Mouse (Mus musculus) liver, embryonic 14.5 days (tissue): ENCODE results near the gene Fam228b. TPM values are rescaled to one million over a fixed set of nuclear protein-coding genes. Genes with fewer than 3 reads are reported as not detected.

Experiments
- ATAC-seq: fragments of 200-750 bp; cut with Nextera tagmentation; 2 replicates; pipeline ENCODE4 v1.8.0; 2017; ENCODE audit warnings: moderate number of reproducible peaks, mild to moderate bottlenecking, moderate library complexity; ENCODE audit not compliant: insufficient read depth
- DNase-seq, 3 experiments: peaks; one replicate each; pipeline ENCODE4 v3.0.0-alpha.2; 2012 to 2013; ENCODE audit warnings: low read depth in 3 of 3, low spot score in 3 of 3
- H3K27ac ChIP-seq: fragments of 300-500 bp; sonication (generic); 2 replicates; pipeline ENCODE4 v1.5.1; 2014; ENCODE audit warnings: moderate library complexity, mild to moderate bottlenecking, control low read depth, inconsistent platforms
- H3K27me3 ChIP-seq: fragments of 300-500 bp; sonication (generic); 2 replicates; pipeline ENCODE4 v1.6.1; 2014; ENCODE audit warnings: mild to moderate bottlenecking, low read length, moderate library complexity; ENCODE audit not compliant: control insufficient read depth, insufficient read depth
- H3K36me3 ChIP-seq: fragments of 300-500 bp; sonication (generic); replicated peaks from 2 replicates; pipeline ENCODE4 v1.6.1; 2014; ENCODE audit warnings: low read depth; ENCODE audit not compliant: control insufficient read depth, insufficient read depth
- H3K4me1 ChIP-seq, 2 experiments: fragments of 200-500 bp in 1 of 2; fragments of 300-500 bp in 1 of 2; sonication (generic) in 1 of 2; replicated peaks; 2 replicates each; pipeline ENCODE4 v1.6.1; 2012 to 2014; ENCODE audit warnings: antibody characterized with exemption in 1 of 2, inconsistent platforms in 1 of 2, low read length in 1 of 2; ENCODE audit not compliant: control insufficient read depth in 2 of 2, insufficient read depth in 2 of 2
- H3K4me2 ChIP-seq: fragments of 300-500 bp; sonication (generic); 2 replicates; pipeline ENCODE4 v1.6.1; 2014; ENCODE audit warnings: low read depth, mild to moderate bottlenecking, control low read depth, moderate library complexity
- H3K4me3 ChIP-seq, 2 experiments: fragments of 200-500 bp in 1 of 2; fragments of 300-500 bp in 1 of 2; sonication (generic) in 1 of 2; 2 replicates each; pipeline ENCODE4 v1.5.1; 2012 to 2014; ENCODE audit warnings: low read depth in 2 of 2, low read length in 2 of 2, mild to moderate bottlenecking in 2 of 2, control low read depth in 1 of 2, inconsistent platforms in 1 of 2, moderate library complexity in 1 of 2; ENCODE audit not compliant: insufficient read depth in 1 of 2
- H3K9ac ChIP-seq: fragments of 300-500 bp; sonication (generic); replicated peaks from 2 replicates; pipeline ENCODE4 v1.6.1; 2014; ENCODE audit warnings: mild to moderate bottlenecking, control low read depth, moderate library complexity
- H3K9me3 ChIP-seq: fragments of 300-500 bp; sonication (generic); 2 replicates; pipeline ENCODE4 v1.6.1; 2016; ENCODE audit warnings: low read length, mixed read lengths; ENCODE audit not compliant: control insufficient read depth
- CTCF ChIP-seq: IDR thresholded peaks from 2 replicates; pipeline ENCODE4 v1.5.1; 2016; ENCODE audit warnings: antibody characterized with exemption, low read depth, control low read depth
- EP300 ChIP-seq: IDR thresholded peaks from 2 replicates; pipeline ENCODE4 v1.6.1; 2016; ENCODE audit warnings: antibody characterized with exemption, low read depth
- WGBS: fragments of 180-500 bp; shearing (Covaris S2); extraction: QIAGEN DNeasy Blood & Tissue Kit; methylation state at CpG from one replicate; pipeline ENCODE4 v1.1.7; 2014; ENCODE audit not compliant: insufficient replicate concordance; 5-methylcytosine and 5-hydroxymethylcytosine counted together
- polyA plus RNA-seq, 2 experiments: library from polyadenylated mRNA; depleted of rRNA in 1 of 2; stranded (reverse) in 1 of 2; unstranded in 1 of 2; fragments of >200 nt; fragmentation: Nextera tagmentation in 1 of 2; extraction: Ambion mirVana in 1 of 2; gene quantifications; 2 replicates each; pipeline versions ENCODE4 v1.2.1 to v1.2.3; 2012 to 2014

Gene Fam228b
- polyA plus RNA-seq (2012; rRNA removed) (0.37 and 0.73 TPM in 2 replicates), polyA plus RNA-seq (2014; fragmentation: Nextera tagmentation; extraction: Ambion mirVana) (0.33 and 1.0 TPM in 2 replicates)

DNA sequence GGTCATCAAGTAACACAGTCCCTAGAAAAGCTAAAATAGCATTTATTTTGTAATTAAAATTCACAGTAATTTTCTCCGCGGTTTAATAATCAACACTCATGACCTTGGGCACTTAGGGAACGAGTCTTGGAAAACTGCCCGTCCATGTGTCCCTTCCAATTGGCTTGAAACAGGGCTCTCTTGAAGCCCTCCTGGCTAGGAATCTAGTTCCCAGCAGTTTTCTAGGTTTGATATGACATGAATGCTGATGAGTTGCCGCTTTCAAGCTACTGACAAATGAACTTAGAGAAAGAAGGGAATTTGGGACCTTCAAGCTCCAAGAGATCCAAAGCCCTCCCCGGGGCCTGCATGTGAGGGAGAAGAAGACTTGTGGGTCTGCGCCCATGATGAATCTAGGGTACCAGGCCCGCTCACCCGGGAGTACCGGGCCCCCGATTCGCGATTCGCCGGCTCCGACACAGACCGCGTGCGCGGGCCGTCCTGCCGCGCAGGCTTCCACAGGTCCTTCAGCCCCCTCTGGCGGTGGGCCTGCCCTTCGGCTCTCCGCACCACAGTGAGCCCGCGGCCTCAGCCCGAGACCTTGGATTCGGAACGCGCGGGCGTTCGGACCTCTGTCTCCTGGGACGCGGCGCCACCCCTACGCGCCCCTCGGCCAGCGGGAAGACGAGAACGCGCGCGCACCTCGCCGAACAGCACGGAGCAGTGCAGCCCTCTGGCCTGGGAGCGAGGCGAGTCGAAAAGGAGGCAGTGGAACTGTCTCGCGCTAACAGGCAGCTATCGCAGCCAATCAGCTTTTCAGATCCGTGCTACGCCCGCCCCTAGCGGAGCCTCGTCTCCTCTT is at the start of gene Fam228b, which contains the start of gene Pfn4:
Gene Fam228b, minus strand, starts transcription at position 776 of the 841 bp plus-strand sequence.
Gene Pfn4, plus strand, starts transcription at position 531 of the 841 bp plus-strand sequence.
- peak within 1 kb of the TSS; percentile 71 for H3K9ac ChIP-seq
- H3K27me3 ChIP-seq, result no peaks in the 10 kb centered on the region
- H3K36me3 ChIP-seq, result no peaks in the 10 kb centered on the region
- peak within 1 kb of the TSS; percentile 63 to 70 for H3K4me3 ChIP-seq
- ATAC-seq (peak; percentile 98), DNase-seq (peak; percentile 73 to 79 (median 73))
- WGBS, result 4% methylated on average over 61 of the region's 61 CpGs
- H3K4me1 ChIP-seq, result peaks cover 0 to 7% of the 10 kb centered on the region in 2 experiments; a peak in 1 of 4 replicates
- no peaks in the 10 kb centered on the region for H3K9me3 ChIP-seq
- TF ChIP-seq CTCF (peak; percentile 93), EP300 (no peak)
- H3K27ac ChIP-seq, result no peak within 1 kb of the TSS
- peak within 1 kb of the TSS; percentile 73 for H3K4me2 ChIP-seq

DNA sequence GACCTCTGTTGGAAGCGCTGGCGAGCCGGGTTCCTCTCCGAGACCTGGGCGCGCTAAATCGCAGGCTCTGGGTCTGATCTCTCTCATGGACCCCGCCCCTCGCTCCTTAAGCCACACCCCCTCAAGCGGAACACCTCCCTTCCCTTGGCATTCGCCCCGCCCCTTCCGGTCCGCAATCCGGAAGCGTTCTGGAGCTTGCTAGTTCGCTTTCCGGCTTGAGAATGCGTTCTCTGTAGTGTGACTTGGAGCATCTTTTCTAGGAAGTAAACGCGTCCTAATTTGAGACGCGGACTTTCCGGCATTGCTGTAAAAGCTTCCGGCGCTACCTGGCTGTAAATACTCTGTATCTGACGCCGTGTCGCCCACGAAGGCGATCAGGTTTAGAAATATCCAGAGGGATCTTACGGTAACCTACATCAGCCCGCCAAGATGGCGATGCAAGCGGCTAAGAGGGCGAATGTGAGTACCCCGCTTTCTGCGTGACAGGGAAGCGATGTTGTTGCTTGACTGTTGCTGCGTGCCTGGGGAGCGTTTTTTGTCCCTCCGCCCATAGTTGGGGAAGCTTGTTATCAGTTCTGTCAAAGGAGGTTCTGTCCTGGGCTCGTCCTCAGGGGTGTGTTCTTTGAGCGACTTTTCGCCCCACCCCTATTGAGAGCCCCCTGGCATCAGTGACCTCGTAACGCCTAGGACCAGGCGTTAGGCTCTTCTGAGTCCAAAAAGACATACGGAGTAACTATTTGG is 48.5 kb upstream of the Fam228b start, which contains the start of gene Sf3b6:
Gene Sf3b6, plus strand, starts transcription at position 184 of the 741 bp plus-strand sequence.
- Histone ChIP-seq H3K36me3 (peaks cover 14% of the 10 kb centered on the region), H3K4me3 (peak within 1 kb of the TSS; percentile 76 to 97), H3K4me1 (peaks cover 12 to 15% of the 10 kb centered on the region in 2 experiments), H3K27me3 (no peaks in the 10 kb centered on the region), H3K27ac (peak within 1 kb of the TSS; percentile 68), H3K9me3 (no peaks in the 10 kb centered on the region), H3K4me2 (peak within 1 kb of the TSS; percentile 76), H3K9ac (peak within 1 kb of the TSS; percentile 75)
- DNase-seq (peak; percentile 96 to 97 (median 97)), ATAC-seq (peak; percentile 99)
- TF ChIP-seq EP300, result no peak
- TF ChIP-seq CTCF, result no peak
- WGBS, result under 1% methylated on average over 49 of the region's 49 CpGs

DNA sequence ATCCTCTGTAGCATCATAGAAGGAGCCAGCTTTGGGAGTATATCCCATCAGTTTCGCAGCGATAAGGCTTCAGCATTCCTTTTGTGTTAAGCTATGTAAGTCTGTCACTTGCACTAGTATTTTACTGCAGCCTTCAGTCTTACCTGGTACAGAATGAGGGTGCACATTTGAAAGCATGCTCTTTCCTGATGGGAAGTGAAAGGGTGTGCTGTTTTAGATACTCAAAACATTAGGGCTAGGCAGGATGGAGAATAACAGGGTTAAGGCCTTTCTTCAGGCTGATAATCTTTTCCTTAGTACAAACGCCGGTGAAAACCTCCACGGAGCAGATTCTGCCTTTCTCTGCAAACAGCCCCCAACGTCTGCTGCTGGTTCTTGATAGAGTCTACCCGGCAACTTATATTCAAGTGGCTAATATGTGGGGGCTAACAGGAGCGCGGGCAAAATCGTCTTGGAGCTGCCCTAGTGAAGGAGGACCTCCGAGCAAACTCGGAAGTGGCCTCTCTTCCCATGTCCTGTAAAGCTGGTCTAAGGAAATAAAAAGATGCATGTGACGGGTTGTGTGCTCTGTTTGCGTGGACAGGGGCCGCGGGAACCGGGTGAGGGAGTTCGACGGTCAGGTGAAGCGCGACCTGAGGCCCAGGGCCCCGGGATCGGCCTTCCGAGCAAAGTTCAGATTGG is 47.8 kb upstream of the Fam228b start:
- 7% methylated on average over 24 of the region's 24 CpGs for WGBS

DNA sequence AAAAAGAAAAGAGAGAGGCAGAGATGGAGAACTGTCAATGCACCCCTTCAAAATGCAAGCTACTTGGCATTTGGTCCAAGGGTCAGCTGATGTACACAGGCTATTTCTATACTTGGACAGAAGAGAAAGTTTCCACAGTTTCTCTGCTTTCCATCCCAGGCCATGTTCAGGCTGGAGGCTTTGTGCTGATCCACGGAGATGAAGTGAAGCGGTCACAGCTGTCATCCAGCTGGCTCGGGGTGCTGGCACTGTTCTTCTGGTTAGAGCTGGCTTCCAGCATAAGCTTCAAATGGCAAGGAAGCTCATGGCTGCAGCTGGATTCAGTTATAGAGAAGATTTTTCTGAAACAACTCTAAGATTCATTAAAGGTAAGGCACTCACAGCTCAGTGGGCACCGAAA is 44.6 kb upstream of the Fam228b start:
- TF ChIP-seq CTCF (no peak), EP300 (no peak)
- 68% methylated on average over 4 of the region's 4 CpGs for WGBS
- ATAC-seq, result no peak

More for the DNA sequence above, 47.8 kb upstream of the Fam228b start:
- peak overlapping the region; percentile 66 to 76 for H3K4me3 ChIP-seq
- H3K36me3 ChIP-seq, result peaks cover 12% of the 10 kb centered on the region
- TF ChIP-seq EP300, result no peak
- TF ChIP-seq CTCF, result no peak
- H3K27me3 ChIP-seq, result no peaks in the 10 kb centered on the region
- peak overlapping the region; percentile 75 for H3K9ac ChIP-seq
- H3K9me3 ChIP-seq, result no peaks in the 10 kb centered on the region
- DNase-seq (no peak), ATAC-seq (peak; percentile 50)
- peak overlapping the region; percentile 71 for H3K4me2 ChIP-seq
- H3K27ac ChIP-seq, result peak overlapping the region; percentile 62
- H3K4me1 ChIP-seq, result peaks cover 12 to 15% of the 10 kb centered on the region in 2 experiments

More for the DNA sequence above, 44.6 kb upstream of the Fam228b start:
- no peaks in the 10 kb centered on the region for H3K9me3 ChIP-seq
- no peak for DNase-seq
- no peak overlapping the region for H3K4me3 ChIP-seq
- H3K4me1 ChIP-seq, result peaks cover 8% of the 10 kb centered on the region in 2 experiments
- H3K27me3 ChIP-seq, result no peaks in the 10 kb centered on the region
- no peak overlapping the region for H3K4me2 ChIP-seq
- H3K9ac ChIP-seq, result no peak overlapping the region
- H3K36me3 ChIP-seq, result no peaks in the 10 kb centered on the region
- no peak overlapping the region for H3K27ac ChIP-seq
